23 mouse cellular contexts compared by ENCODE assay signal in the genomic region with DNA sequence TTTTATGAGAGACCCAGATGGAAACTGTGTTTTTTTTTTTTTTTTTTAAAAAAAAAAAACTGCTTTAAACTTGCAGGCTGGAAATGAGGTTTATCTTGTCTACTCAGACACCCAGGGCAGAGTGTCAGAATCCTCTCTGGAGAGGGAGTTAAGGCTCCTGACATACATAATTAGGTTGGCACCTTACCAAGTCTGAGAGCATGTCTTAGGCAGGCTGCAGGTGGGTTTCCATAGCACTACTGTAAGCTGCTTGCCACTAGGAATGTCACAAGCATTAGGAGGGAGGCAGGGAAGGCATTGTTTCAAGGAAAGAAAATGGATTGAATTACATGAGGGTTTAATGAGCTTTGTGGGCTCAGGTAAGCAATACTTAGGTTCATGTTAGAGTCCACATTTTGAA. TPM values are rescaled to one million over a fixed set of nuclear protein-coding genes. Genes with fewer than 3 reads are reported as not detected.
A peak's percentile ranks its signal among the peaks of the same experiment; 100 is the strongest.
DNase-seq lines count a peak whose midpoint lies in the region; ATAC-seq and TF ChIP-seq lines count a peak whose summit lies in the region.
"Had no signal": no experiment of that assay in that cellular context is flagged by ENCODE, and none has a peak within 500 bp of the region (broad histone marks: within the 10 kb centered on the region; RNA-seq: fewer than 3 reads in every experiment).

No protein-coding gene starts in this region.

- no peak overlapping the region for H3K27ac ChIP-seq in forebrain, embryonic 13.5 days
- no peak overlapping the region for H3K27ac ChIP-seq in forebrain, embryonic 10.5 days
- H3K27ac ChIP-seq in embryonic facial prominence, embryonic 14.5 days (replicated peaks; ENCODE audit: low read depth, low read length), result no peak overlapping the region
- H3K27ac ChIP-seq in midbrain, embryonic 15.5 days, result no peak overlapping the region
- H3K27ac ChIP-seq in stomach, postnatal 0 days (replicated peaks), result no peak overlapping the region

- H3K9ac ChIP-seq in forebrain, embryonic 13.5 days, result no peak overlapping the region
- H3K9ac ChIP-seq in embryonic facial prominence, embryonic 14.5 days (ENCODE audit: low read depth, low read length), result no peak overlapping the region
- H3K9ac ChIP-seq in midbrain, embryonic 15.5 days, result no peak overlapping the region
- H3K9ac ChIP-seq in stomach, postnatal 0 days (ENCODE audit: low read length), result no peak overlapping the region
- H3K9ac ChIP-seq: heart, embryonic 12.5 days had no signal

- H3K4me2 ChIP-seq in forebrain, embryonic 13.5 days, result no peak overlapping the region
- no peak overlapping the region for H3K4me2 ChIP-seq in embryonic facial prominence, embryonic 14.5 days (ENCODE audit: low read depth, low read length)
- H3K4me2 ChIP-seq in midbrain, embryonic 15.5 days, result no peak overlapping the region
- H3K4me2 ChIP-seq in stomach, postnatal 0 days (replicated peaks; ENCODE audit: low read depth), result no peak overlapping the region
- H3K4me2 ChIP-seq: heart, embryonic 12.5 days had no signal

- TF ChIP-seq EP300 in stomach, postnatal 0 days (optimal IDR thresholded peaks at IDR 0.05), result no peak

- no peaks in the 10 kb centered on the region for H3K9me3 ChIP-seq in forebrain, embryonic 13.5 days (replicated peaks)
- no peaks in the 10 kb centered on the region for H3K9me3 ChIP-seq in forebrain, embryonic 10.5 days
- H3K9me3 ChIP-seq in embryonic facial prominence, embryonic 14.5 days (ENCODE audit: control insufficient read depth, low read length), result no peaks in the 10 kb centered on the region
- H3K9me3 ChIP-seq in midbrain, embryonic 15.5 days, result no peaks in the 10 kb centered on the region
- H3K9me3 ChIP-seq in stomach, postnatal 0 days (ENCODE audit: control insufficient read depth, low read length), result no peaks in the 10 kb centered on the region

- no peaks in the 10 kb centered on the region for H3K27me3 ChIP-seq in forebrain, embryonic 13.5 days
- H3K27me3 ChIP-seq in forebrain, embryonic 10.5 days (ENCODE audit: poor library complexity, severe bottlenecking), result no peaks in the 10 kb centered on the region
- no peaks in the 10 kb centered on the region for H3K27me3 ChIP-seq in embryonic facial prominence, embryonic 14.5 days (replicated peaks; ENCODE audit: control insufficient read depth, insufficient read depth, low read length)
- no peaks in the 10 kb centered on the region for H3K27me3 ChIP-seq in midbrain, embryonic 15.5 days (replicated peaks)
- H3K27me3 ChIP-seq in stomach, postnatal 0 days (ENCODE audit: control insufficient read depth, insufficient read depth, low read length), result no peaks in the 10 kb centered on the region
- H3K27me3 ChIP-seq: heart, embryonic 12.5 days had no signal

- 0 out of 2 replicates have a peak, but pooled peaks cover 3% of the 10 kb centered on the region for H3K4me1 ChIP-seq in forebrain, embryonic 13.5 days
- H3K4me1 ChIP-seq in forebrain, embryonic 10.5 days, result no peaks in the 10 kb centered on the region
- no peaks in the 10 kb centered on the region for H3K4me1 ChIP-seq in embryonic facial prominence, embryonic 14.5 days (ENCODE audit: control insufficient read depth, insufficient read depth, low read length)
- no peaks in the 10 kb centered on the region for H3K4me1 ChIP-seq in midbrain, embryonic 15.5 days
- no peaks in the 10 kb centered on the region for H3K4me1 ChIP-seq in stomach, postnatal 0 days (replicated peaks; ENCODE audit: control insufficient read depth, insufficient read depth)
- H3K4me1 ChIP-seq: heart, embryonic 12.5 days had no signal

- intact Hi-C loops in left cerebral cortex, postnatal 4 days (cut with DNase I), result no loop called here

- H3K36me3 ChIP-seq in forebrain, embryonic 13.5 days (ENCODE audit: poor library complexity, severe bottlenecking), result no peaks in the 10 kb centered on the region
- no peaks in the 10 kb centered on the region for H3K36me3 ChIP-seq in forebrain, embryonic 10.5 days (replicated peaks)
- H3K36me3 ChIP-seq in embryonic facial prominence, embryonic 14.5 days (ENCODE audit: control insufficient read depth, insufficient read depth, low read length), result no peaks in the 10 kb centered on the region
- no peaks in the 10 kb centered on the region for H3K36me3 ChIP-seq in midbrain, embryonic 15.5 days (replicated peaks)
- no peaks in the 10 kb centered on the region for H3K36me3 ChIP-seq in stomach, postnatal 0 days (ENCODE audit: control insufficient read depth, insufficient read depth, low read length)
- H3K36me3 ChIP-seq: heart, embryonic 12.5 days had no signal

- TF ChIP-seq CTCF in stomach, postnatal 0 days (IDR thresholded peaks at IDR 0.05; ENCODE audit: low read depth), result no peak

- no peak overlapping the region for H3K4me3 ChIP-seq in forebrain, embryonic 13.5 days
- no peak overlapping the region for H3K4me3 ChIP-seq in forebrain, embryonic 10.5 days
- H3K4me3 ChIP-seq in embryonic facial prominence, embryonic 14.5 days (ENCODE audit: low read depth, low read length), result no peak overlapping the region
- no peak overlapping the region for H3K4me3 ChIP-seq in midbrain, embryonic 15.5 days
- H3K4me3 ChIP-seq in stomach, postnatal 0 days (ENCODE audit: low read depth, low read length), result no peak overlapping the region
- H3K4me3 ChIP-seq: heart, embryonic 12.5 days had no signal

- ATAC-seq in forebrain, embryonic 13.5 days, result peak; percentile 73
- ATAC-seq in embryonic facial prominence, embryonic 14.5 days (ENCODE audit: low read depth), result peak; percentile 95
- ATAC-seq in midbrain, embryonic 15.5 days (replicated peaks), result peak; percentile 83
- ATAC-seq in stomach, postnatal 0 days (ENCODE audit: low FRiP score, low TSS enrichment), result no peak
- ATAC-seq in inflammation-experienced regulatory T-cells, adult 6 months, result no peak

- no peak for DNase-seq in forebrain, embryonic 10.5 days (ENCODE audit: extremely low spot score, low spot score)
- DNase-seq in left cerebral cortex, postnatal 4 days, result peak; percentile 10
- no peak for DNase-seq in left cerebral cortex, adult 8-10 months (ENCODE audit: low spot score in 2 of 2)
- DNase-seq in embryonic facial prominence, embryonic 14.5 days (ENCODE audit: low spot score), result peak; percentile 89
- DNase-seq in stomach, postnatal 0 days (ENCODE audit: low spot score), result no peak
- DNase-seq: B cell, adult 2 months; cerebellum, adult 11 months; gastrocnemius, postnatal 25 days; heart, postnatal 36 days; kidney, adult 11 months; lung, adult 2 months; right cerebral cortex, postnatal 25 days had no signal

RNA-seq across cellular contexts. Expression of a gene that starts 55.9 kb away (rescaled TPM):
- not detected in 2 replicates for polyA plus RNA-seq in forebrain, embryonic 13.5 days (2015; fragmentation: Nextera tagmentation; extraction: Ambion mirVana)
- not detected in 2 replicates for polyA plus RNA-seq in forebrain, embryonic 10.5 days (2016; fragmentation: Nextera tagmentation; extraction: Ambion mirVana)
- not detected for total RNA-seq in left cerebral cortex, postnatal 4 days (2021)
- not detected for total RNA-seq in left cerebral cortex, adult 8-10 months (2022)
- polyA plus RNA-seq in embryonic facial prominence, embryonic 14.5 days (2014; fragmentation: Nextera tagmentation; extraction: Ambion mirVana), result not detected in 2 replicates
- not detected in 2 replicates for polyA plus RNA-seq in midbrain, embryonic 15.5 days (2015; fragmentation: Nextera tagmentation; extraction: Ambion mirVana)
- not detected in 2 replicates for polyA plus RNA-seq in stomach, postnatal 0 days (2015; fragmentation: Nextera tagmentation; extraction: Ambion mirVana)
- not detected for polyA plus RNA-seq in inflammation-experienced regulatory T-cells, adult 6 months (2017; shearing (Covaris generic))
- total RNA-seq: adrenal gland, postnatal 4 days; common myeloid progenitor, adult 5-6 weeks; gastrocnemius, postnatal 25 days; heart, postnatal 36 days; layer of hippocampus, adult 8-10 months; liver, adult 2 months; megakaryocyte progenitor cell, adult 5-6 weeks had no signal
- polyA plus RNA-seq: frontal cortex, adult 2 months; heart, embryonic 12.5 days; liver, adult 2 months; lung, adult 2 months; urinary bladder, adult 2 months had no signal

Comparison
In these comparisons a context has a peak if more than half of its experiments do, and no peak if none do; other contexts are left out.
1. DNase-seq: peak in left cerebral cortex, postnatal 4 days (single experiment) and embryonic facial prominence, embryonic 14.5 days (single experiment); none in forebrain, embryonic 10.5 days (single experiment), left cerebral cortex, adult 8-10 months (0 of 2) and stomach, postnatal 0 days (single experiment).
2. ATAC-seq: peak in forebrain, embryonic 13.5 days (single experiment), embryonic facial prominence, embryonic 14.5 days (single experiment) and midbrain, embryonic 15.5 days (single experiment); none in stomach, postnatal 0 days (single experiment) and inflammation-experienced regulatory T-cells, adult 6 months (single experiment).